Mouse (Mus musculus) ES-E14 (cell line): ENCODE results near the gene Zfp266.

Source experiments
- MAFK ChIP-seq: IDR thresholded peaks from 2 replicates; pipeline ENCODE4 v1.6.1; 2014; ENCODE audit warnings: mild to moderate bottlenecking, low read depth, low read length, inconsistent platforms; ENCODE audit not compliant: insufficient read depth
- ZC3H11A ChIP-seq: IDR thresholded peaks from 2 replicates; pipeline ENCODE4 v1.6.1; 2012; ENCODE audit warnings: low read depth, mild to moderate bottlenecking, inconsistent platforms, low read length, borderline replicate concordance
- ZNF384 ChIP-seq: IDR thresholded peaks from 2 replicates; pipeline ENCODE4 v1.6.1; 2012; ENCODE audit warnings: low read depth, low read length, inconsistent platforms

- 0 out of 2 replicates have a peak, but pooled peaks have one; percentile 0 for TF ChIP-seq ZNF384
- TF ChIP-seq ZC3H11A: no peak
- no peak for TF ChIP-seq MAFK
Measured at GRCm38 (mm10) chr9:20453647-20454046, 67.6 kb downstream of the Zfp266 start.
